Mouse (Mus musculus): ENCODE results near the gene Vmo1.
"Not testable (repeated sequence)": the region's sequence is repeated elsewhere in the genome, so short reads cannot be mapped to it uniquely, and the experiment has no call there.

Vmo1 gene

GRCm38 (mm10) chr11:70520178-70520769 lies 5.9 kb upstream of the Vmo1 start:
- DNase-seq (ENCODE audit: low spot score), result peak; percentile 75

GRCm38 (mm10) chr11:70518923-70519322 lies 4.5 kb upstream of the Vmo1 start, which contains the start of gene Gltpd2:
Gene Gltpd2 (plus strand): TSS chr11:70519196.
- no peak for DNase-seq (ENCODE audit: low spot score)

GRCm38 (mm10) chr11:70518436-70518835 lies 4.0 kb upstream of the Vmo1 start:
- DNase-seq (ENCODE audit: low spot score), result no peak

GRCm38 (mm10) chr11:70516352-70516751 lies 1.9 kb upstream of the Vmo1 start:
- DNase-seq (ENCODE audit: low spot score), result peak; percentile 70

GRCm38 (mm10) chr11:70513520-70513919 lies 896 bp downstream of the Vmo1 start:
- peak; percentile 35 for DNase-seq (ENCODE audit: low spot score)

GRCm38 (mm10) chr11:70512709-70513342 lies 1.6 kb downstream of the Vmo1 start:
- no peak for DNase-seq (ENCODE audit: low spot score)

- DNase-seq (ENCODE audit: low spot score), result no peak
These were observed 2.6 kb downstream of the Vmo1 start for GRCm38 (mm10) chr11:70511825-70512224.

- DNase-seq (ENCODE audit: low spot score), result no peak
These were observed 3.2 kb downstream of the Vmo1 start for GRCm38 (mm10) chr11:70511242-70511641.

- DNase-seq (ENCODE audit: low spot score), result peak; percentile 63
These were observed 4.5 kb downstream of the Vmo1 start for GRCm38 (mm10) chr11:70509753-70510564.

- DNase-seq (ENCODE audit: low spot score), result no peak
These were observed 7.4 kb downstream of the Vmo1 start for GRCm38 (mm10) chr11:70506962-70507515.

GRCm38 (mm10) chr11:70506385-70506784 lies 8.0 kb downstream of the Vmo1 start:
- peak; percentile 63 for DNase-seq (ENCODE audit: low spot score)

- no peak for DNase-seq (ENCODE audit: low spot score)
These were observed 9.4 kb downstream of the Vmo1 start, which contains the start of gene Tm4sf5 for GRCm38 (mm10) chr11:70504970-70505369. Gene Tm4sf5 (plus strand): TSS chr11:70505244.

- DNase-seq (ENCODE audit: low spot score), result no peak
These were observed 12.4 kb downstream of the Vmo1 start for GRCm38 (mm10) chr11:70502018-70502417.

- DNase-seq (ENCODE audit: low spot score), result no peak
These were observed 14.0 kb downstream of the Vmo1 start for GRCm38 (mm10) chr11:70500476-70500812.

- no peak for DNase-seq (ENCODE audit: low spot score)
These were observed 14.6 kb downstream of the Vmo1 start for GRCm38 (mm10) chr11:70499566-70500475.

GRCm38 (mm10) chr11:70489684-70490083 lies 24.7 kb downstream of the Vmo1 start:
- DNase-seq (ENCODE audit: low spot score), result no peak

- DNase-seq (ENCODE audit: low spot score), result no peak
These were observed 25.3 kb downstream of the Vmo1 start for GRCm38 (mm10) chr11:70489138-70489537.

GRCm38 (mm10) chr11:70487816-70488215 lies 26.6 kb downstream of the Vmo1 start:
- no peak for DNase-seq (ENCODE audit: low spot score)

GRCm38 (mm10) chr11:70485498-70485897 lies 28.9 kb downstream of the Vmo1 start:
- DNase-seq (ENCODE audit: low spot score), result no peak

GRCm38 (mm10) chr11:70474872-70475534 lies 39.4 kb downstream of the Vmo1 start:
- DNase-seq (ENCODE audit: low spot score), result no peak

GRCm38 (mm10) chr11:70473291-70473690 lies 41.1 kb downstream of the Vmo1 start:
- DNase-seq (ENCODE audit: low spot score), result not testable (repeated sequence)

Data from MN1 (cell line).